In genomic region chr4:108405766-108406137, GRCm38 (mm10) we compare ENCODE assay signal across 8 mouse cellular contexts. TPM values are rescaled to one million over a fixed set of nuclear protein-coding genes. Genes with fewer than 3 reads are reported as not detected.
A peak's percentile ranks its signal among the peaks of the same experiment; 100 is the strongest.
DNase-seq lines count a peak whose midpoint lies in the region; ATAC-seq and TF ChIP-seq lines count a peak whose summit lies in the region.

No protein-coding gene starts in this region.

- no peak for TF ChIP-seq CTCF in kidney, postnatal 0 days (IDR thresholded peaks at IDR 0.05; ENCODE audit: low read depth)

- H3K4me2 ChIP-seq in heart, embryonic 13.5 days: peak overlapping the region; percentile 83
- peak overlapping the region; percentile 73 for H3K4me2 ChIP-seq in kidney, postnatal 0 days (ENCODE audit: low read length)

- peak; percentile 22 for DNase-seq in ovary, postnatal 36 days (ENCODE audit: low spot score)
- DNase-seq in ovary, postnatal 10 days (ENCODE audit: low spot score): no peak
- DNase-seq in kidney, postnatal 0 days (ENCODE audit: low spot score): peak; percentile 78
- DNase-seq in midbrain, embryonic 10.5 days (ENCODE audit: low spot score): peak; percentile 28
- no peak for DNase-seq in thymus, postnatal 25 days
- no peak for DNase-seq in layer of hippocampus, adult 9-11 months
- no peak for DNase-seq in spleen, adult 18-20 months

- H3K9me3 ChIP-seq in heart, embryonic 13.5 days: peaks cover 4% of the 10 kb centered on the region; the same call in 1 of the 2 replicates
- no peaks in the 10 kb centered on the region for H3K9me3 ChIP-seq in kidney, postnatal 0 days (replicated peaks; ENCODE audit: low read length)
- peaks cover 4% of the 10 kb centered on the region; the same call in 1 of the 2 replicates for H3K9me3 ChIP-seq in midbrain, embryonic 10.5 days (replicated peaks)

- H3K4me3 ChIP-seq in heart, embryonic 13.5 days: peak overlapping the region; percentile 59
- peak overlapping the region; percentile 42 for H3K4me3 ChIP-seq in kidney, postnatal 0 days (replicated peaks; ENCODE audit: low read depth, low read length)
- peak overlapping the region; percentile 59 for H3K4me3 ChIP-seq in midbrain, embryonic 10.5 days

- peak overlapping the region; percentile 83 for H3K27ac ChIP-seq in heart, embryonic 13.5 days (replicated peaks)
- H3K27ac ChIP-seq in kidney, postnatal 0 days: peak overlapping the region; percentile 81
- H3K27ac ChIP-seq in midbrain, embryonic 10.5 days (replicated peaks): peak overlapping the region; percentile 89

- 44% methylated on average over 3 of the region's 3 CpGs for WGBS in heart, embryonic 13.5 days
- WGBS in kidney, postnatal 0 days: 60% methylated on average over 3 of the region's 3 CpGs
- WGBS in midbrain, embryonic 10.5 days: 73% methylated on average over 3 of the region's 3 CpGs

- H3K4me1 ChIP-seq in heart, embryonic 13.5 days: peaks cover 26% of the 10 kb centered on the region
- H3K4me1 ChIP-seq in kidney, postnatal 0 days (replicated peaks; ENCODE audit: insufficient read depth, low read length): peaks cover 20% of the 10 kb centered on the region
- H3K4me1 ChIP-seq in midbrain, embryonic 10.5 days: peaks cover 30% of the 10 kb centered on the region

- peaks cover 26% of the 10 kb centered on the region for H3K36me3 ChIP-seq in heart, embryonic 13.5 days
- H3K36me3 ChIP-seq in kidney, postnatal 0 days (ENCODE audit: insufficient read depth, low read length): 0 out of 2 replicates have a peak, but pooled peaks cover 2% of the 10 kb centered on the region
- H3K36me3 ChIP-seq in midbrain, embryonic 10.5 days: peaks cover 4% of the 10 kb centered on the region; the same call in 1 of the 2 replicates

- peak overlapping the region; percentile 88 for H3K9ac ChIP-seq in heart, embryonic 13.5 days
- peak overlapping the region; percentile 73; the same call in 1 of the 2 replicates for H3K9ac ChIP-seq in kidney, postnatal 0 days (ENCODE audit: low read depth, low read length)

- ATAC-seq in heart, embryonic 13.5 days (ENCODE audit: extremely low read depth, insufficient number of reproducible peaks, low FRiP score, low TSS enrichment): no peak
- ATAC-seq in kidney, postnatal 0 days (replicated peaks; ENCODE audit: low FRiP score, low read depth): peak; percentile 81

- no peaks in the 10 kb centered on the region for H3K27me3 ChIP-seq in heart, embryonic 13.5 days (replicated peaks)
- H3K27me3 ChIP-seq in kidney, postnatal 0 days (ENCODE audit: insufficient read depth, low read length): no peaks in the 10 kb centered on the region
- peaks cover 12% of the 10 kb centered on the region; the same call in 1 of the 2 replicates for H3K27me3 ChIP-seq in midbrain, embryonic 10.5 days (ENCODE audit: low read depth, poor library complexity, severe bottlenecking)

RNA-seq across cellular contexts. Expression of gene Gpx7, which starts 1.0 kb away (rescaled TPM):
- polyA plus RNA-seq in heart, embryonic 13.5 days (2015; fragmentation: Nextera tagmentation; extraction: Ambion mirVana): 61.6 and 61.9 TPM in 2 replicates
- 60.4 and 61.1 TPM in 2 replicates for polyA plus RNA-seq in kidney, postnatal 0 days (2015; fragmentation: Nextera tagmentation; extraction: Ambion mirVana)
- 52.1 and 52.8 TPM in 2 replicates for polyA plus RNA-seq in midbrain, embryonic 10.5 days (2016; fragmentation: Nextera tagmentation; extraction: Ambion mirVana)

RNA-seq across cellular contexts. Expression of gene Shisal2a, which starts 22.6 kb away (rescaled TPM):
- 1.1 and 1.8 TPM in 2 replicates for polyA plus RNA-seq in heart, embryonic 13.5 days (2015; fragmentation: Nextera tagmentation; extraction: Ambion mirVana)
- 0.66 and 0.70 TPM in 2 replicates for polyA plus RNA-seq in kidney, postnatal 0 days (2015; fragmentation: Nextera tagmentation; extraction: Ambion mirVana)
- polyA plus RNA-seq in midbrain, embryonic 10.5 days (2016; fragmentation: Nextera tagmentation; extraction: Ambion mirVana): 2.2 and 2.6 TPM in 2 replicates

RNA-seq across cellular contexts. Expression of gene Tut4, which starts 53.5 kb away (rescaled TPM):
- 44.4 and 45.6 TPM in 2 replicates for polyA plus RNA-seq in heart, embryonic 13.5 days (2015; fragmentation: Nextera tagmentation; extraction: Ambion mirVana)
- 56.6 and 56.9 TPM in 2 replicates for polyA plus RNA-seq in kidney, postnatal 0 days (2015; fragmentation: Nextera tagmentation; extraction: Ambion mirVana)
- 72.7 and 80.9 TPM in 2 replicates for polyA plus RNA-seq in midbrain, embryonic 10.5 days (2016; fragmentation: Nextera tagmentation; extraction: Ambion mirVana)

Comparison
In these comparisons a context has a peak if more than half of its experiments do, and no peak if none do; other contexts are left out.
1. DNase-seq: peak in ovary, postnatal 36 days (single experiment), kidney, postnatal 0 days (single experiment) and midbrain, embryonic 10.5 days (single experiment); none in ovary, postnatal 10 days (single experiment), thymus, postnatal 25 days (single experiment), layer of hippocampus, adult 9-11 months (single experiment) and spleen, adult 18-20 months (0 of 2).
2. Peak in every context shown above with its lines, with median percentiles within 50 percentile points of each other: H3K27ac ChIP-seq and H3K4me3 ChIP-seq.